17 mouse cellular contexts compared by ENCODE assay signal in genomic region chr14:78173451-78173850, GRCm38 (mm10).
"Had no signal": no experiment of that assay in that cellular context is flagged by ENCODE, and none has a peak within 500 bp of the region (broad histone marks: within the 10 kb centered on the region; RNA-seq: fewer than 3 reads in every experiment).

No protein-coding gene starts in this region.

- H3K4me3 ChIP-seq: neural tube, embryonic 12.5 days; neural tube, embryonic 13.5 days; neural tube, embryonic 15.5 days; stomach, embryonic 15.5 days had no signal

- H3K4me1 ChIP-seq: neural tube, embryonic 12.5 days; neural tube, embryonic 13.5 days; neural tube, embryonic 15.5 days; stomach, embryonic 15.5 days had no signal

- DNase-seq: retina, postnatal 1 day; right cerebral cortex, adult 18-20 months; right cerebral cortex, postnatal 14 days; right cerebral cortex, postnatal 25 days; right cerebral cortex, postnatal 4 days; spleen, adult 18-20 months; thymus, adult 18-20 months; thymus, adult 2 months; thymus, postnatal 14 days; thymus, postnatal 25 days; thymus, postnatal 36 days; thymus, postnatal 4 days had no signal

- H3K36me3 ChIP-seq: neural tube, embryonic 12.5 days; neural tube, embryonic 13.5 days; neural tube, embryonic 15.5 days; stomach, embryonic 15.5 days had no signal

- H3K27ac ChIP-seq: neural tube, embryonic 12.5 days; neural tube, embryonic 13.5 days; neural tube, embryonic 15.5 days; stomach, embryonic 15.5 days; stomach, postnatal 0 days had no signal

- H3K9me3 ChIP-seq: neural tube, embryonic 12.5 days; neural tube, embryonic 13.5 days; neural tube, embryonic 15.5 days; stomach, embryonic 15.5 days had no signal

- H3K9ac ChIP-seq: neural tube, embryonic 12.5 days; neural tube, embryonic 13.5 days; neural tube, embryonic 15.5 days; stomach, embryonic 15.5 days had no signal

- H3K4me2 ChIP-seq: neural tube, embryonic 12.5 days; neural tube, embryonic 13.5 days; neural tube, embryonic 15.5 days; stomach, embryonic 15.5 days had no signal

- H3K27me3 ChIP-seq: neural tube, embryonic 12.5 days; neural tube, embryonic 13.5 days; neural tube, embryonic 15.5 days; stomach, embryonic 15.5 days had no signal
